Mouse (Mus musculus): ENCODE measurements around the gene Xrra1. TPM values are rescaled to one million over a fixed set of nuclear protein-coding genes. Genes with fewer than 3 reads are reported as not detected.
A peak's percentile ranks its signal among the peaks of the same experiment; 100 is the strongest.
"Not testable (repeated sequence)": the region's sequence is repeated elsewhere in the genome, so short reads cannot be mapped to it uniquely, and the experiment has no call there.

The Xrra1 gene
- total and polyA plus RNA-seq, 2 experiments from 2014 or later = 2.1 to 2.4 TPM

- no peaks in the 10 kb centered on the region for H3K27me3 ChIP-seq (ENCODE audit: insufficient read depth, low read length)
- ATAC-seq (ENCODE audit: low FRiP score) (no peak), DNase-seq (ENCODE audit: low spot score) (no peak)
- no peak overlapping the region for H3K27ac ChIP-seq (ENCODE audit: low read depth, low read length)
- H3K4me3 ChIP-seq (ENCODE audit: low read depth, low read length) = no peak overlapping the region
- H3K4me1 ChIP-seq (ENCODE audit: insufficient read depth, low read length) = no peaks in the 10 kb centered on the region
- no peak overlapping the region for H3K4me2 ChIP-seq (ENCODE audit: low read depth, low read length, poor library complexity, severe bottlenecking)
- H3K36me3 ChIP-seq (ENCODE audit: insufficient read depth, low read length) = peaks cover 14% of the 10 kb centered on the region
- H3K9ac ChIP-seq (replicated peaks; ENCODE audit: low read length, poor library complexity, severe bottlenecking) = no peak overlapping the region
- H3K9me3 ChIP-seq (ENCODE audit: low read length) = no peaks in the 10 kb centered on the region
- TF ChIP-seq CTCF (IDR thresholded peaks at IDR 0.05) = no peak
- 96% methylated on average over 3 of the region's 3 CpGs for WGBS
Measured at GRCm38 (mm10) chr7:99944520-99944919, 85.6 kb downstream of the Xrra1 start.

- not testable (repeated sequence) for H3K9me3 ChIP-seq (ENCODE audit: low read length); H3K4me3 ChIP-seq (ENCODE audit: low read depth, low read length); H3K27ac ChIP-seq (ENCODE audit: low read depth, low read length); H3K27me3 ChIP-seq (ENCODE audit: insufficient read depth, low read length); ATAC-seq (ENCODE audit: low FRiP score); H3K9ac ChIP-seq (replicated peaks; ENCODE audit: low read length, poor library complexity, severe bottlenecking); H3K4me2 ChIP-seq (ENCODE audit: low read depth, low read length, poor library complexity, severe bottlenecking); H3K4me1 ChIP-seq (ENCODE audit: insufficient read depth, low read length); DNase-seq (ENCODE audit: low spot score)
- WGBS = 94% methylated on average over 22 of the region's 22 CpGs
- peaks cover 14% of the 10 kb centered on the region for H3K36me3 ChIP-seq (ENCODE audit: insufficient read depth, low read length)
Measured at GRCm38 (mm10) chr7:99945012-99945411, 86.1 kb downstream of the Xrra1 start.

- Histone ChIP-seq H3K9me3 (ENCODE audit: low read length) (no peaks in the 10 kb centered on the region), H3K36me3 (ENCODE audit: insufficient read depth, low read length) (peaks cover 10% of the 10 kb centered on the region; the same call in 1 of the 2 replicates), H3K4me3 (ENCODE audit: low read depth, low read length) (no peak overlapping the region), H3K4me2 (ENCODE audit: low read depth, low read length, poor library complexity, severe bottlenecking) (no peak overlapping the region), H3K27me3 (ENCODE audit: insufficient read depth, low read length) (no peaks in the 10 kb centered on the region), H3K27ac (ENCODE audit: low read depth, low read length) (no peak overlapping the region), H3K9ac (replicated peaks; ENCODE audit: low read length, poor library complexity, severe bottlenecking) (no peak overlapping the region), H3K4me1 (ENCODE audit: insufficient read depth, low read length) (no peaks in the 10 kb centered on the region)
- no peak for TF ChIP-seq CTCF (IDR thresholded peaks at IDR 0.05)
- ATAC-seq (ENCODE audit: low FRiP score) (no peak), DNase-seq (ENCODE audit: low spot score) (no peak)
- 97% methylated on average over 3 of the region's 3 CpGs for WGBS
Measured at GRCm38 (mm10) chr7:99945939-99946338, 87.0 kb downstream of the Xrra1 start.

- no peak for ATAC-seq (ENCODE audit: low FRiP score)
- Histone ChIP-seq H3K27me3 (ENCODE audit: insufficient read depth, low read length) (no peaks in the 10 kb centered on the region), H3K4me3 (ENCODE audit: low read depth, low read length) (no peak overlapping the region), H3K4me1 (ENCODE audit: insufficient read depth, low read length) (no peaks in the 10 kb centered on the region), H3K27ac (ENCODE audit: low read depth, low read length) (no peak overlapping the region), H3K9ac (replicated peaks; ENCODE audit: low read length, poor library complexity, severe bottlenecking) (no peak overlapping the region), H3K4me2 (ENCODE audit: low read depth, low read length, poor library complexity, severe bottlenecking) (no peak overlapping the region), H3K36me3 (ENCODE audit: insufficient read depth, low read length) (peaks cover 10% of the 10 kb centered on the region; the same call in 1 of the 2 replicates), H3K9me3 (ENCODE audit: low read length) (no peaks in the 10 kb centered on the region)
- TF ChIP-seq CTCF (IDR thresholded peaks at IDR 0.05) = no peak
- 94% methylated on average over 4 of the region's 4 CpGs for WGBS
- DNase-seq (ENCODE audit: low spot score) = no peak
Measured at GRCm38 (mm10) chr7:99946356-99946755, 87.4 kb downstream of the Xrra1 start.

GRCm38 (mm10) chr7:99947329-99947728 is 88.4 kb downstream of the Xrra1 start:
- Histone ChIP-seq H3K36me3 (ENCODE audit: insufficient read depth, low read length) (peaks cover 10% of the 10 kb centered on the region; the same call in 1 of the 2 replicates), H3K27ac (ENCODE audit: low read depth, low read length) (no peak overlapping the region), H3K9me3 (ENCODE audit: low read length) (no peaks in the 10 kb centered on the region), H3K4me1 (ENCODE audit: insufficient read depth, low read length) (no peaks in the 10 kb centered on the region), H3K4me2 (ENCODE audit: low read depth, low read length, poor library complexity, severe bottlenecking) (no peak overlapping the region), H3K9ac (replicated peaks; ENCODE audit: low read length, poor library complexity, severe bottlenecking) (no peak overlapping the region), H3K4me3 (ENCODE audit: low read depth, low read length) (no peak overlapping the region), H3K27me3 (ENCODE audit: insufficient read depth, low read length) (no peaks in the 10 kb centered on the region)
- no peak for ATAC-seq (ENCODE audit: low FRiP score)
- 81% methylated on average over 9 of the region's 9 CpGs for WGBS
- no peak for TF ChIP-seq CTCF (IDR thresholded peaks at IDR 0.05)
- peak; percentile 19 for DNase-seq (ENCODE audit: low spot score)

- DNase-seq (ENCODE audit: low spot score) = no peak
- no peaks in the 10 kb centered on the region for H3K36me3 ChIP-seq (ENCODE audit: insufficient read depth, low read length)
- 93% methylated on average over 6 of the region's 6 CpGs for WGBS
- H3K27ac ChIP-seq (ENCODE audit: low read depth, low read length) = no peak overlapping the region
- no peak overlapping the region for H3K4me2 ChIP-seq (ENCODE audit: low read depth, low read length, poor library complexity, severe bottlenecking)
- no peaks in the 10 kb centered on the region for H3K9me3 ChIP-seq (ENCODE audit: low read length)
- H3K9ac ChIP-seq (replicated peaks; ENCODE audit: low read length, poor library complexity, severe bottlenecking) = no peak overlapping the region
- TF ChIP-seq CTCF (IDR thresholded peaks at IDR 0.05) = no peak
- H3K27me3 ChIP-seq (ENCODE audit: insufficient read depth, low read length) = no peaks in the 10 kb centered on the region
- no peak overlapping the region for H3K4me3 ChIP-seq (ENCODE audit: low read depth, low read length)
- no peak for ATAC-seq (ENCODE audit: low FRiP score)
- no peaks in the 10 kb centered on the region for H3K4me1 ChIP-seq (ENCODE audit: insufficient read depth, low read length)
Measured at GRCm38 (mm10) chr7:99953442-99954098, 94.7 kb downstream of the Xrra1 start.
